Mouse (Mus musculus) c-Kit-positive CD71-negative TER-119-negative erythroid progenitor cells, embryonic 14.5 days (primary cell): Measurements from ENCODE around the gene Card14.
"Not testable (repeated sequence)": the region's sequence is repeated elsewhere in the genome, so short reads cannot be mapped to it uniquely, and the experiment has no call there.

Experiments used
- DNase-seq: peaks from one replicate; pipeline ENCODE4 v3.0.0-alpha.2; 2013; ENCODE audit warnings: low read depth

Gene Card14

DNA sequence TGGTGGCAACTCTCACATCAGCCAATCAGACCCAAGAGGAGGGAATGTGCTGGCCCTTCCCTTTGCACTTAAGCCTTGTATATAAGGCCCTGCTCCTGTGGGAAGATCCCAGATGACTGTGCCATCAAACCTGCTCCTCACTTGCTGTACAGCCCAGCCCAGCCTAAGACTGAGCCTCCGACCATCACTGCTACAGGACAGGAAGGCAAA, at the start of gene Card14:
Card14 (plus strand) TSS at position 111 of the 210 bp plus-strand sequence.
- DNase-seq = no peak

DNA sequence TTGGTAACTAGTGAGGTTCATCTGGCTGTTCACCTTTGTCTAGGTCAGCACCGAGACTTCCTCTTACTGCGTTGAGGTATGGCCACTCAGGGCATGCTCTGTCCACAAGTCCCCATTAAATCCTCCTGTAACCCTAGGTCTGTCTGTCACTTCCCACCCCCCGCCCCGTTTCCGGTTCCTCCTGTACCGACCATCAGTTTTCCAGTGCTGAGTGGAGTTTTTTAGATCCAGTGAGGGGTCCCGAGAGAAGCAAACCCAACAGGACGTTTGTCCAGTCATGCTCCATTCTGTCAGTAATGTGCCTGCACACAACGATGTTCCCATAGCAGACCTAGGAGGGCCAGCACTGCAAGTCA, 49.4 kb upstream of the Card14 start:
- DNase-seq = no peak

DNA sequence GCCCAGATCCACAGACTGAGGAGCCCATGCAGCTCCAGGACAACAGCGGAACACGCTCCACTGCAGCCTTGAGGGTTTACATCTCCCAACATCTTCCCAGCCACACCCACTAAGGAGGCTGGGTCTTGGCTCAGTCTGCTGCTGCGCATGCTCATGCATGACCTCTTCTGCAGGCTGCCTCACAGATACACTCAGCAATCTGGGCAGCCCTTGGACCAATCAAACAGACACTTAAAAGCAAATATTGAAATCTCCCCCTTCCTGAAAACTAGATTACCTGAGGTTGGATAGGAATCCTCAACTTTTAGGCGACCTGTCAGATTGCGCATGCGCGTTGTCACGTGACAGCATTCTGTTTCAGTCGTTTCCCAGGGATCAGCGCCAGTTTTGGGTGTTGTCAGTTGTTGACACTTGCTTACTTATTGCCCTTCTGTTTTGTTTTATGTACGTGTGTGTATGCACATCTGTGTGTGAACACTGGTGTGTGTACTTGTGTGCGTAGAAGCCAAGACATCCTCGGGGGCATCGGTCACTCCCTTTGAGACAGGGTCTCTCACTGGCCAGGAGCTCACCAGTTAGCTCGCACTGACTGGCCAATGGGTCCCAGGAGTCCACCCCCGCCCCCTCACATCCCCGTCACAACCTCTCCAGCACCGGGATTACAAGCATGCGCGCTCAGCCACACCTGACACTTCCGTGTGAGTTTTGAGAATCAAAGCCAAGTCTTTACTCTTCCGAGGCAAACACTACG, 48.8 kb upstream of the Card14 start:
- DNase-seq = no peak

DNA sequence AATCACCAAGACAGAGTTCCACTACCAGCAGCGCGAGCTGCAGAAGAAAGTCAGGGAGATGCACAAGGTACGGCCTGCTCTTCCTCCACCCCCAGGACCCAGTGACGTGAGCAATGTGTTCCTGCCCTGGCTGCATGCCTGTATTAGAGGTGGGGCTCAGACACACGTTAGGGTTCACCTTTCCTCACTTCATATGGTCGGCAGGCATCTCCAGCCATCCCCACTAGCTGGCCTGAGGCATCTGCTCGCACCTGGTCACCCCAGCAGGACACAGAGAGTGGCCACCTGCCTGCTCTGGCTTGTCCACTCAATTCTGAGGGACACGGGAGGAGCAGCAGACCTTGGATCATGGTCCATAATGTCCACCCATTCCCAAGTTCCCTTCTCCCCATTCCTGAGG, 47.6 kb upstream of the Card14 start:
- DNase-seq = no peak

DNA sequence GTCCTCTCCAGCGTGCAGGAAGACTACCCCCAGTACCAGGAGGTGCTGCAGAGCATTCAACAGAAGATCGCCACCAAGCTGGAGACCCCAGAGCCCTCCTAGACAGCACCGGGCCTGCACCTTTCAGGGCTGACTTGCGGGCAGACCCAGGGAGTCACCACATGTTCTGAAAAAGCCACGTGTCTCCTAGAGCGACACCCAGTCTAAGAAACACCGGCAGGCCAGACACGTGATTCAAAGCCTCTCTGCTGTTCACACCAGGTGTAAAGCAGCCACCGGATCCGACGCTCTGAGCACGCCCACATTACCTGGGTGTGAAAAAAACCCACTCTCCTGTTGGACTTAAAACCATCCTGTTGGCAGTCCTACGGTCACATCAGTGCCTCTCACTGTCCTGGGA, 43.2 kb upstream of the Card14 start:
- no peak for DNase-seq

DNA sequence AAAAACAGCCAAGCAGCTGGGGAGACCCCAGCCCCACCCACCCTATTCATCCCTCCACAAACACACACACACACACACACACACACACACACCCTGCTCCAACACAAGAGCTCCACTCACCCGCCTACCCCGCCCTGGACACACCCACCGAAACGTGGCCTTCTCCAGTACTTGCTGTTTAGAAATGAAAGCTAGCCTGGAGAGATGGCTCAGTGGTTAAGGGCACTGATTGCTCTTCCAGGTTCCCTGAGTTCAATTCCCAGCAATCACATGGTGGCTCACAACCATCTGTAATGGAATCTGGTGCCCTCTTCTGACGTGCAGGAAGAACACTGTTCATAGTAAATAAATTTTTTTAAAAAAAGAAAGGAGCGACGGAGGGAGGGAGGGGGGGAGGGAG, 41.8 kb upstream of the Card14 start:
- DNase-seq = no peak

DNA sequence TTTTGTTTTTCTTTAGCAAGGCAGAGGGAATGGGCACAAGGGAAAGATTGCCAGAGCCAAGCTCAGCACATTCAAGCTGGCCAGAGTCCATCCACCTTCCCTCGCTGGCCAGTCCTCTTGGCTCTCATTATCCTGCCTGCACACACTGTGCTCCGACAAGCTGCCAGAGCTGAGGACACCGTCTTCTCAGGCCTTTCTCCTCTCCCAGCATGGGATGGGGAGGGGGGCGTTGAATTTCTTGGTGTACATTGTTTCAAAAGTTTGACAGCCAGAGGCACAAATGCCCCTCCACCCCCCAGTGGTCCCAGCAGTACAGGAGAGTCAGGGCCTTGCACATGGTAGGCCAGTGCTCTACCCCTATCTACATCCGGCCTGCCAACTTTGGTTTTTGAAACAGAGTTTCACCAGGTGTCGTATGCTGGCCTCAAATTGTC, 40.3 kb upstream of the Card14 start:
- DNase-seq = no peak

DNA sequence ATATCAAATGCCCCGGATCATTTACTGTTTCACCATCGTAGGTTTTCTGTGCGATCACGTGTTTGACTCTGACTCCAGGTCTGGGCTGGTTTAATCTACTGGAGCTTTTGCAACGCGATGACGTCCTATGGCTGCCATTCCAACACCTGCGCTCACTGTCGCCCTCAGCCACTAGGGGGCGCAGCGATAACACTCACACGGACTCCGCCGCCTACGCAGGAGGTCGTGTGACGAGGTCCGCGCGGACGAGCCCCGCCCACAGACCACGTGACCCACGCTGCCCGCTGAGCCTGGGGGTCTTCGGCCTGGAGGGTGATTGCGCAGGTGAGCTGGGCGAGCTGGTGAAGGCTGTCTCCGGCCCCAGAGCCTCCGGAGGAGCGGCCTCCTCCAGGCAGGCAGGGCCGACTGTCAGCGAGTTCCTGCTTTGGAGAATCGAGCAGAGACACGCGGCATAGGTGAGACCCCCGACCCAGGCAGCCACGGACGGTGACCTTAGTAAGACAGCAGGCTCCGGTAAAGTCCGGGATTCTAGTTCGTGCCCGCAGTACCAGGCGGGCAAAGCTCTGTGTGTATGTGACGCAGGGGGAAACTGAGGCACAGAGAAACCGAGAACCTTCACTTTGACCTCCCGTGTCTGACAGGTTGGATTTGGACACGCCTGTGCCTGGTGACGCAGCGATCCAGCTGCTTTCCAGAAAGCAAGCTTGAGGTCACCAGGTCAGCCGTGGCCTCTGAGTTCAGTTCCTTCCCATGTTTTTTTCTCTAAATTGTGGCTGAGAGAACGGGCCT, 39.6 kb upstream of the Card14 start, which contains the start of gene Gaa:
Gaa (plus strand) TSS at position 120 of the 789 bp plus-strand sequence.
- DNase-seq = peak; percentile 98

DNA sequence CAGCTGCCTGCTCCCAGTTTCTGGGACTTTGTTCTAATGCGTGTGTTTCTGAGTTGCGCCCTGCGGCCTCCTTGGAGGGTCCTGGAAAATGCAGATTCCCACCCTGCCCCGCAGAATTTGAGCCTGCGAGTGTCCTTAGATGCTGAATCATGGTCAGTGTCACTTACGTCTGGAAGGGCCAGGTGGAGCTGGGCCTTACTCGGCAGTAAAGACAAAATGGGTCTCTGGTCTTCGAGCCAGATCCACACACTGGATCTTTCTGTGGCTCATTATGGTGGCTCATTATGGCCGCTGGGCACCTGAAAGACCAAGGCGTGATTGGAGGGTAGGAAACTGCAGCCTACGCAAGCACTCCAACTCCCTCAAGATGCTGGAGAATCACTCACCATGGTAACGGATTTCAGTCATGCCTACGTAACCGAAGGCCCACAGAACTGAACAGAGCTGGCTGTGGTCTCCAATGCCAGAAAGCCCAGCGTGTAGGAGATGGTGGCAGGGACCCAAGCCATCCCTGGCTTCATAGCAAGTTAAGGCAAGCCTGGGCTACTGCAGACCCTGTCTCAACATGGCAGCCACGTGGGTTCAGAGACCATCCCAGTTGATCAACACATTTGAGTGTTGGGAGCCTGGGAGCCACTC, 38.9 kb upstream of the Card14 start:
- DNase-seq = no peak

DNA sequence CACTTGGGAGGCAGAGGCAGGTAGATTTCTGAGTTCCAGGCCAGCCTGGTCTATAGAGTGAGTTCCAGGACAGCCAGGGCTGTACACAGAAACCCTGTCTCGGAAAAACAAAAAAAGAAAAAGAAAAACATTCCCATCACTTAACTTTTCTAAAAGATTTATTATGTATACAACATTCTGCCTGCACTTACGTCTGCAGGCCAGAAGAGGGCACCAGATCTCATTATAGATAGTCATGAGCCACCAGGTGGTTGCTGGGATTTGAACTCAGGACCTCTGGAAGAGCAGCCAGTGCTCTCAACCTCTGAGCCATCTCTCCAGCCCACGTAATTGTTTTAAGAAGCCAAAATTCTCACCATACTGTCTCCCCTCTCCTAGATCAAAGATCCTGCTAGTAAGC, 35.1 kb upstream of the Card14 start:
- not testable (repeated sequence) for DNase-seq

DNA sequence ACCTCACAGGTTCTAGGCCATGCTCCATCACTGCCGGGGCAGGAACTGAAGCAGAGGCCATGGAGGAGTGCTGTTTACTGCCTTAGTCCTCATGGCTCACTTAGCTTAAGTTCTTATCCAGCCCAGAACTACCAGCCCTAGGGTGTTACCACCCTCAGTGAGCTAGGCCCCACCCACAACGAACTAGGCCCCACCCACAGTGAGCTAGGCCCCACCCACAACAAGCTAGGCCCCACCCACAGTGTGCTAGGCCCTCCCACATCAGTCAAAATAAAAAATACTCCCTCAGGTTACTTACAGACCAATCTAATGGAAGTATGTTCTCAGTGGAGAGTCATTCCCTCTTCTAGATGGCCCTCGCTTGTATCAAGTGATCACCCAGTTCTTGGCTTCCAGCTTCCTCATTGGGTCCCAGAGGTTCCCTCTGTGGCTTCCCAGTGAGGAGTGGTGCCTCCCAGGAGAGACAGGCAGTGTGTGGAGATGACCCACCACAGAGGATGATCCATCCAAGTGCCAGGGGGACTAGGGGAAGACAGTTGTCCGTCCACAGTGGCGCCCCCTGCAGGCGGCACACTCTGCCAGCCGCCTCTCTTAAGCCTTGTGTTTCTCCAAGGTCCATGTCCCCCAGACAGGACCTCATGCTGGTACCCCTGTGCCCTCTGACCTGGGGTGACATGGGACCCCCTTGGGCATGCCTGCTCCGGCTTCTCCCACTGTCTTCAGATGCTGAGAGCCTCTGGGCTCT, 34.2 kb upstream of the Card14 start:
- no peak for DNase-seq

DNA sequence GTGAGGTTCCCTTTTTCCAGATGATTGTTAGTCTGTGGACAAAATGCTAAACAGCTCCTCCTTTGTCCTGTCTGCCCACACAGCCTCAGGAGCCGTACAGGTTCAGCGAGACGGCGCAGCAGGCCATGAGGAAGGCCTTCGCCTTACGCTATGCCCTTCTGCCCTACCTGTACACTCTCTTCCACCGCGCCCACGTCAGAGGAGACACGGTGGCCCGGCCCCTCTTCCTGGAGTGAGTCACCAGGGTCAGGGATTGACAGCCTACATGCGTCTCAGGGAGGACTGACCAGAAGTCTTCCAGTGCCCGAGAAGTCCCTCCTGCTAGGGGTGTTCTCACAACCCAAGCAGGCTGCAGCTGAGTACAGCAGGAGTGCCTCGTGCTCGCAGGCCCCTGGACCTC, 26.5 kb upstream of the Card14 start:
- DNase-seq = no peak

DNA sequence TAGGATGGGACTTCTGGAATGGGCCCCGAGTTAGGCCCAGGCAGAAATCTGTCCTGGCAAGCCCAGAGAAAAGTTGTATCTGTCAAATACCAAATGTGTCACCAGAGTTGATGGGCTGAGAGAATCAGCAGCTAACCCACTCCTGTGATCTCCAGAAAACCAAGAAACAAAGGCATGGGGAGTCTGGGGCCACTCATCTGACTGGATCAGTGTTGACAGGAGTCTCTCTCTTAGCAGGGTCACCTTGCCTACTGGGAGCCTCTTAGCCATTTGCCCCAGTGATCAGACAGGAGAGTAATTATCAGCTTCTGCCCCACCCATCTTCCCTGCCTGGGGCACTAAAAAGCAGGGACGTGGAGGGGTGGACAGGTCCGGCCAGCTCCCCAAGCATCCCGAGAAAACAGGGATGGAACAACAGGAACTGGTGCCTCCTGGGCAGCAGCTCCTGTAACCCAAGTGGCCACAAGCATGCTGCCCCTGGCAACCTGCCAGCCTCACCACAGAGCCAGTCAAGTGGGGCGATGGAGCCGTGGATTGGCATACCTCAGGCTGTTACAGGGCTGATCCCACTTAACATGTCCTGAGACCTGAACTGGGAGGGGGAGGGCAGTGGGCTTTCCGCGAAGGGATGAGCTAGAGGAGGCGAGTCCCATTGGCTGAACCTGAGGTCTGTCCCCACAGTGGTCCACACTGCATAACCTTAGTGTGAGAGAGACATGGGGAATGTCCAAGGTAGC, 21.6 kb upstream of the Card14 start:
- no peak for DNase-seq

DNA sequence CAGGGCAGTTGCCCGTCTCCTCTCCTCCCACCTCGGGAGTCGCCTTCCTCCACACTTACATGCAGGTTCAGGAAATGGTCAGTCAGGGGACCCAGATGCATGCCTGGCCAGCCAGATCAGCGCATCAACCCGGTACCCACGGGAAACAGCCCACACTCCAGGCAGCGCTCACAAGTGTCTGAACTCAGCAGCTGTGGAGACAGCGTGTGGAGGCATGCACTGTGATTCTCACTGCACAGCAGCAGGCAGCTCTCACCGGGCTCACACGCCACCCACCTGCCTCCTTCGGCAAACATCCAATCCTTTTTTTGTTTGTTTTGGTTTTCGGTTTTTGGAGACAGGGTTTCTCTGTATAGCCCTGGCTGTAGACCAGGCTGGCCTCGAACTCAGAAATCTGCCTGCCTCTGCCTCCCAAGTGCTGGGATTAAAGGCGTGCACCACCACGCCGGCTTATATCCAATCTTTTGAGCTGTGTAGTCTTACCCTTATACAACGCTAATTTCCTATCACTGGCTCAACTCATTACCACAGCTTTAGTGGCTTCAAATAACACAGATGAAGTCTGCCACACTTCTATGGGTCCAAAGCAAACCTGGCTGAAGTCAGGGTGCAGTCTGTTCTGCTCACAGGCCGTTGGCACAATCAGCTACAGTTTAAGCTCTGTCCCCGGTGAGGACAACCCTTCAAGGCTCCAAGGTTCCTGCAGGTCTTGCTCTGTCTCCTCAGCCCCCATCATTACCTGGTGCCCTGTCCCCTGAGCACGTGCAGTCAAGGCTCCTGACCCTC, 20.2 kb upstream of the Card14 start:
- no peak for DNase-seq

DNA sequence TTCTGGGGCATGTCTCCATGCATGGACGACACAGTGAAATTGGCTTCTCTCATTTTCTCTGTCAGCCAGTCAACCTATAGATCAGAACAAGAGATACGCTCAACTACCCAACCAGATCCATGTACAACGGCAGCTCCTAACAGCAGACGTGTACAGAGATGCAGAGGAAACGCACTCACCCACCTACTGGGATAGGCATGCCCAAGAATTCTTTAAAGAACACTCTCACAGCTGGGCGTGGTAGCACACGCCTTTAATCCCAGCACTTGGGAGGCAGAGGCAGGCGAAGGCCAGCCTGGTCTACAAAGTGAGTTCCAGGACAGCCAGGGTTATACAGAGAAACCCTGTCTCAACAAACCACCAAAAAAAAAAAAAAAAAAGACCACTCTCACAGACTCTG, 14.7 kb upstream of the Card14 start:
- not testable (repeated sequence) for DNase-seq

DNA sequence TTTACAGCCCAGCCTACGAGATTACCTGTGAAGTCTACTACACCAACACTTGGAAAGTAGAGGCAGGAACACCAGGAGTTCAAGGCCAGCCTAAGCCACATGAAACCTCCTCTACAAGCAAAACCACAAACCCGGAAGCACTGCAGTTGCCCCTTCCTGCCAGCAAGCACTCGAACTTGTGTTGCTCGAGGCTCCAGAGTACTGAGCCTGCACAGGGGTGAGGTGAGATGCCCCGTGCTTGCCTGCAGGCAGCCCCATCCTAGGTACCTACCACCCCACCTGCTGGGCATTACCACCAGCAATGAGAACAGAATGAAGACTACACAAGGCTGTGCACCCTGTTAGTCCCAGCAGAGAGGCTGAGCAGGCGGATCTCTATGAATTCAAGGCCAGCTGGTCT, 9.6 kb upstream of the Card14 start:
- no peak for DNase-seq

DNA sequence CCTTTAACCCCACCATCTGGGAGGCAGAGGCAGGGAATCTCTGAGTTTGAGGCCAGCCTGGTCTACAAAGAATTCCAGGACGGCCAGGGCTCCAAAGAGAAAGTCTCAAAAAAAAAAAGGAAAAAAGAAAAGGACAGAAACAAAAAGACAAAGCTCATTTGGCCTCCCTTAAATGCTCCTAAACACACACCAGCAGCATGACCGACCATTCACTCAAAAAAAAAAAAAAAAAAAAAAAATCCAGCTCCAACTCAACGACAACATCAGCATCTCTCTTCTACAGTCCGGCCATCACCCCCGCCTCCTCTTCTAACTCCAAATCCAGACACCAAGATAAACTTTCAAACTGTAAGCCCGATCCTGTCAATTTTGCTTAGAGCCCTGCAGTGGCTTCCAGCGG, 8.7 kb upstream of the Card14 start:
- DNase-seq = no peak

DNA sequence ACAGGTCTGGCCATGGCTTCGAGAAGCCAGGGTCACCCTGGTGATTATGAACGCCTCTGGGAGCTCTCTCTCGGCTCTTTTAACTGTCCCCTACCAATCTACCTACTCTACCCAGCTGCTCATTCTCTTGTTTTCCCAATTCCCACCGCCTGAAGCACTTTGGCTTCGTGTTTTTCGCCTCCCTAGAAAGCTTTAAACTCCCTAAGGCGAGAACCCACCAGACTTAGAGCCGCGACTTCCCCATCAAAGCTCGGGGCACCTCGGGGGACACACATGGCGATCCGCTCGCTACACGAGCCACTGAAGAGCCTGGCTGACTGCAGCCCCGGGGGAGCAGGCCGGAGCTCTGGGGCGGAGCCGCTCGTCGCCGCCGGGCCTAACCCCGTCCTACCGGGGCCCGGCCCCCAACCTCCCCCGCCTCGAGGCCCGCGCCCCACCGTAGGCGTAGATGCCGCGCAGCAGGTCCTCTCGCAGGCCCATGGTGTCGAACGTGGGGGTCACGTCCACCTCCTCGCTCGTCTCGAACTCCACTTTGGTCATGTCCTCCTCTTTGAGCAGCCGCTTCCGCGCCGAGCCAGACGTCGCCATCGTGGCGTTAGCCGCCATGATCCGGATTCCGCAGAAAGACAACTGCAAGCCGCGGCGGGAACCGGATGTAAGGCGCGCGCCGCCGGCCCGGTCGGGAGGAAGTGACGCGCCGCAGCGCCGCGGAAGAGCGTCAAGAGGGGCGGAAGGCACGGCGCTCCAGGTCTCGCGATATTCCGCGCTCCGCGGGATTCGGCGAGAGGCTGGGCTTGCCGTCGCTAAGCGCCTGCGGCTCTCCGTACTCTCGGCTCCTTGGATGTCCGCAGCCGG, 8.0 kb upstream of the Card14 start, which contains the start of gene Eif4a3:
Eif4a3 (minus strand) TSS at position 699 of the 855 bp plus-strand sequence.
- DNase-seq = peak; percentile 95

DNA sequence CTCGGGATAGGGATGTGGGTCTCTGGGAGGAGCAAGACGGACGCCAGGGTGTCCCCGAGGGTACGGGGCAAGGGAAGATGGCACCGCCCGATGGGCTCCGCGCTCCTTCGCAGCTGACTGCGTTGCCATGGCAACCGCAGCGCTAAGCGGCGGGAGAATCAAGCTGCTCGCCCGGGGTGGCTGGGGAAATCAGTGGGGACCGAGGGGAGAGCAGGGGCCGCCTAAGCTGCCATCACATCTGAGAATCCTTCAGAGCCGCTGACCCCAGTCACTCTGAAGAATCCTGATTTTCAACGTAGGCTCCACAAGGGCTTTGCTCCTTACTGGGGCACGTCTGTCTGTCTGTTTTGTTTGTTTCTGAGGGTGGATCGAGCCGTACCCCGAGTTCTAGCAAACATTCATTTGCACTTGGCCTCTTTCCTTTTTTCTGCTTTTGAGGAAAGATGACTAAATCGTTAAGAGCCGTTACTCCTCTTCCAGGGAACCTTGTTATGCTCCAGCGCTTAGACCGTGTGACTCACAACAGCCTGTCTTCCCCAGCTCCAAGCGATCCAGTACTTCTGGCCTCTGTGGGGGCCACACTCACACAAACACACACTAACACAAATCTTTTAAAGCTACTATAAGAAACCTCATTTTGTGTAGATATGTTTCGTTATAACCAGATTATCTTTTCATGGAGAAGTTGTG, 7.2 kb upstream of the Card14 start:
- peak; percentile 17 for DNase-seq
